Mouse (Mus musculus) embryonic facial prominence, embryonic 10.5 days (tissue): ENCODE results near the gene Bhmt. TPM values are rescaled to one million over a fixed set of nuclear protein-coding genes. Genes with fewer than 3 reads are reported as not detected.

Source experiments
- DNase-seq: peaks from one replicate; pipeline ENCODE4 v3.0.0-alpha.2; 2017; ENCODE audit warnings: low spot score
- H3K27ac ChIP-seq: fragments of 300-500 bp; sonication (generic); replicated peaks from 2 replicates; pipeline ENCODE4 v1.5.1; 2016; ENCODE audit warnings: mild to moderate bottlenecking
- H3K27me3 ChIP-seq: fragments of 300-500 bp; sonication (generic); replicated peaks from 2 replicates; pipeline ENCODE4 v1.6.1; 2016; ENCODE audit warnings: low read depth, mild to moderate bottlenecking; ENCODE audit not compliant: poor library complexity, severe bottlenecking
- H3K36me3 ChIP-seq: fragments of 300-500 bp; sonication (generic); replicated peaks from 2 replicates; pipeline ENCODE4 v1.6.1; 2016; ENCODE audit warnings: mild to moderate bottlenecking, moderate library complexity
- H3K4me1 ChIP-seq: fragments of 300-500 bp; sonication (generic); 2 replicates; pipeline ENCODE4 v1.6.1; 2016
- H3K4me3 ChIP-seq: fragments of 300-500 bp; sonication (generic); 2 replicates; pipeline ENCODE4 v1.5.1; 2016; ENCODE audit warnings: mild to moderate bottlenecking, moderate library complexity
- H3K9me3 ChIP-seq: fragments of 300-500 bp; sonication (generic); 2 replicates; pipeline ENCODE4 v1.6.1; 2016; ENCODE audit warnings: mild to moderate bottlenecking
- WGBS: fragments of 180-500 bp; shearing (Covaris S2); methylation state at CpG from one replicate; pipeline ENCODE4 v1.1.7; 2016; 5-methylcytosine and 5-hydroxymethylcytosine counted together
- polyA plus RNA-seq: library from polyadenylated mRNA; unstranded; fragments of >200 nt; fragmentation: Nextera tagmentation; extraction: Ambion mirVana; gene quantifications from 2 replicates; pipeline ENCODE4 v1.2.1, GENCODE M21; 2016

Gene Bhmt
- 0.21 TPM in 1 of 2 replicates, not detected in the other for polyA plus RNA-seq

GRCm38 (mm10) chr13:93637282-93638245 is at the start of gene Bhmt:
Gene Bhmt (minus strand): TSS chr13:93637961.
- no peak for DNase-seq
- H3K4me1 ChIP-seq: peaks cover 10% of the 10 kb centered on the region; the same call in 1 of the 2 replicates
- H3K36me3 ChIP-seq: no peaks in the 10 kb centered on the region
- H3K9me3 ChIP-seq: no peaks in the 10 kb centered on the region
- H3K27ac ChIP-seq: no peak within 1 kb of the TSS
- H3K4me3 ChIP-seq: no peak within 1 kb of the TSS
- H3K27me3 ChIP-seq: no peaks in the 10 kb centered on the region
- 69% methylated on average over 19 of the region's 19 CpGs for WGBS

- WGBS: 15% methylated on average over 5 of the region's 5 CpGs
- H3K4me1 ChIP-seq: peaks cover 8% of the 10 kb centered on the region
- H3K4me3 ChIP-seq: no peak overlapping the region
- no peak for DNase-seq
- no peaks in the 10 kb centered on the region for H3K9me3 ChIP-seq
- H3K27me3 ChIP-seq: no peaks in the 10 kb centered on the region
- H3K36me3 ChIP-seq: no peaks in the 10 kb centered on the region
- no peak overlapping the region for H3K27ac ChIP-seq
Observed at GRCm38 (mm10) chr13:93687321-93687720, 49.6 kb upstream of the Bhmt start.

- peaks cover 8% of the 10 kb centered on the region for H3K4me1 ChIP-seq
- H3K9me3 ChIP-seq: no peaks in the 10 kb centered on the region
- no peak overlapping the region for H3K27ac ChIP-seq
- H3K27me3 ChIP-seq: no peaks in the 10 kb centered on the region
- 80% methylated on average over 4 of the region's 4 CpGs for WGBS
- DNase-seq: no peak
- H3K36me3 ChIP-seq: no peaks in the 10 kb centered on the region
- H3K4me3 ChIP-seq: no peak overlapping the region
Observed at GRCm38 (mm10) chr13:93685226-93685625, 47.5 kb upstream of the Bhmt start.

GRCm38 (mm10) chr13:93683336-93683735 is 45.6 kb upstream of the Bhmt start:
- H3K9me3 ChIP-seq: no peaks in the 10 kb centered on the region
- no peak overlapping the region for H3K4me3 ChIP-seq
- H3K4me1 ChIP-seq: peaks cover 8% of the 10 kb centered on the region
- no peaks in the 10 kb centered on the region for H3K36me3 ChIP-seq
- DNase-seq: no peak
- H3K27me3 ChIP-seq: no peaks in the 10 kb centered on the region
- no peak overlapping the region for H3K27ac ChIP-seq

GRCm38 (mm10) chr13:93676864-93677263 is 39.1 kb upstream of the Bhmt start:
- Histone ChIP-seq H3K9me3 (no peaks in the 10 kb centered on the region), H3K27me3 (peaks cover 29% of the 10 kb centered on the region), H3K4me3 (no peak overlapping the region), H3K4me1 (peaks cover 10% of the 10 kb centered on the region), H3K36me3 (no peaks in the 10 kb centered on the region), H3K27ac (no peak overlapping the region)
- DNase-seq: no peak
- WGBS: 79% methylated on average over 9 of the region's 9 CpGs

- Histone ChIP-seq H3K4me3 (peak within 1 kb of the TSS; percentile 47), H3K36me3 (no peaks in the 10 kb centered on the region), H3K4me1 (peaks cover 10% of the 10 kb centered on the region), H3K27me3 (peaks cover 29% of the 10 kb centered on the region), H3K9me3 (no peaks in the 10 kb centered on the region), H3K27ac (no peak within 1 kb of the TSS)
- WGBS: 8% methylated on average over 31 of the region's 31 CpGs
- DNase-seq: peak; percentile 34
Observed at GRCm38 (mm10) chr13:93674131-93674561, 36.4 kb upstream of the Bhmt start, which contains the start of the genes Bhmt2 and Dmgdh. Gene Bhmt2 (minus strand): TSS chr13:93674302. Gene Dmgdh (plus strand): TSS chr13:93674433.

- H3K36me3 ChIP-seq: no peaks in the 10 kb centered on the region
- H3K9me3 ChIP-seq: no peaks in the 10 kb centered on the region
- H3K27me3 ChIP-seq: peaks cover 29% of the 10 kb centered on the region
- WGBS: 75% methylated on average over 2 of the region's 2 CpGs
- peaks cover 10% of the 10 kb centered on the region for H3K4me1 ChIP-seq
- no peak overlapping the region for H3K4me3 ChIP-seq
- no peak for DNase-seq
- no peak overlapping the region for H3K27ac ChIP-seq
Observed at GRCm38 (mm10) chr13:93673296-93673695, 35.5 kb upstream of the Bhmt start.

GRCm38 (mm10) chr13:93672371-93672770 is 34.6 kb upstream of the Bhmt start:
- peaks cover 10% of the 10 kb centered on the region for H3K4me1 ChIP-seq
- no peaks in the 10 kb centered on the region for H3K36me3 ChIP-seq
- no peak for DNase-seq
- H3K27ac ChIP-seq: no peak overlapping the region
- no peak overlapping the region for H3K4me3 ChIP-seq
- 92% methylated on average over 4 of the region's 4 CpGs for WGBS
- H3K27me3 ChIP-seq: peaks cover 29% of the 10 kb centered on the region
- H3K9me3 ChIP-seq: no peaks in the 10 kb centered on the region

GRCm38 (mm10) chr13:93667586-93667985 is 29.8 kb upstream of the Bhmt start:
- no peaks in the 10 kb centered on the region for H3K9me3 ChIP-seq
- DNase-seq: no peak
- WGBS: 92% methylated on average over 4 of the region's 4 CpGs

GRCm38 (mm10) chr13:93657941-93658340 is 20.2 kb upstream of the Bhmt start:
- no peak overlapping the region for H3K27ac ChIP-seq
- peaks cover 5% of the 10 kb centered on the region; the same call in 1 of the 2 replicates for H3K4me1 ChIP-seq
- DNase-seq: no peak
- no peaks in the 10 kb centered on the region for H3K27me3 ChIP-seq
- no peak overlapping the region for H3K4me3 ChIP-seq
- 93% methylated on average over 5 of the region's 5 CpGs for WGBS
- H3K36me3 ChIP-seq: no peaks in the 10 kb centered on the region
- no peaks in the 10 kb centered on the region for H3K9me3 ChIP-seq

More at GRCm38 (mm10) chr13:93667586-93667985, 29.8 kb upstream of the Bhmt start:
- Histone ChIP-seq H3K36me3 (no peaks in the 10 kb centered on the region), H3K4me3 (no peak overlapping the region), H3K4me1 (no peaks in the 10 kb centered on the region), H3K27me3 (peaks cover 5% of the 10 kb centered on the region), H3K27ac (no peak overlapping the region)

- WGBS: 95% methylated on average over 6 of the region's 6 CpGs
- no peak for DNase-seq
- Histone ChIP-seq H3K4me1 (peaks cover 2% of the 10 kb centered on the region; the same call in 1 of the 2 replicates), H3K4me3 (no peak overlapping the region), H3K9me3 (no peaks in the 10 kb centered on the region), H3K36me3 (no peaks in the 10 kb centered on the region), H3K27ac (no peak overlapping the region), H3K27me3 (no peaks in the 10 kb centered on the region)
Observed at GRCm38 (mm10) chr13:93653382-93653781, 15.6 kb upstream of the Bhmt start.

GRCm38 (mm10) chr13:93648387-93649130 is 10.8 kb upstream of the Bhmt start:
- Histone ChIP-seq H3K36me3 (no peaks in the 10 kb centered on the region), H3K9me3 (no peaks in the 10 kb centered on the region), H3K4me1 (no peaks in the 10 kb centered on the region), H3K27ac (no peak overlapping the region), H3K4me3 (no peak overlapping the region), H3K27me3 (no peaks in the 10 kb centered on the region)
- no peak for DNase-seq
- 83% methylated on average over 7 of the region's 7 CpGs for WGBS
